Mouse (Mus musculus): ENCODE results near the gene Adam12.

- TF ChIP-seq CTCF (IDR thresholded peaks at IDR 0.05; ENCODE audit: insufficient read depth, low read depth, low read length) (no peak), POLR2A (IDR thresholded peaks at IDR 0.05; ENCODE audit: insufficient read depth, low read depth, low read length) (no peak)
These were observed 245.7 kb downstream of the Adam12 start for GRCm38 (mm10) chr7:133986201-133986600.

Data from olfactory bulb, adult 2 months (tissue).